Mouse (Mus musculus): ENCODE results near the gene Gna11.

Gene Gna11

DNA sequence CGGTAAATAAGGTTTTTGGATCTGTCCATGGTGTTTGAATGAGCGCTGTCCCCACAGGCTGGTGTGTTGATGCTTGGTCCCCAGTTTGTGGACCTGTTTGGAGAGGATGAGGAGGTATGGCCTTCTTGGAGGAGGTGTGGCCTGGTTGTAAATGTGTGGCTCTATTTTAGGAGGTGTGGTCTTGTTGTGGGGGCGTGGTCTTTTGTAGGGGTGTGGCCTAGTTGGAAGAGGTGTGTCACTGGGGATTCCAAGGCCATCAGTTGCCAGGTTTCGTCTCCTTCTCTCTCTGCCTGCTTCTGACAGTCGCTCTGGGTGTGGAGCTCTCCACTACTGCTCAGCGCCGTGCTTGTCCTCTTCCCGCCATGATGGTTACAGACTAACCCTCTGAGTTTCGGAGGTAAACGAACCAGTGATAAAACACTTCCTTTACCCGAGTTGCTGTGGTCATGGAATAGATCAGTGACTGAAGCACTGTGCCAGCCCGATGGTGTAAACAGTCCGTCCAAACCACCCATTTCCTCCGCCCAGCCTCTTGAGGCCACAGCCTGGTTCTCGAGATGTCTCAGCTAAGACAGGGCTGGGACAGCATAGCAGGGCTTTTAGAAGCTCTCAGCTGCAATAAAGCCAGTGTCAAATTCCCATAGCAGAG is 39.9 kb downstream of the Gna11 start:
- no peak for DNase-seq (ENCODE audit: low spot score)

DNA sequence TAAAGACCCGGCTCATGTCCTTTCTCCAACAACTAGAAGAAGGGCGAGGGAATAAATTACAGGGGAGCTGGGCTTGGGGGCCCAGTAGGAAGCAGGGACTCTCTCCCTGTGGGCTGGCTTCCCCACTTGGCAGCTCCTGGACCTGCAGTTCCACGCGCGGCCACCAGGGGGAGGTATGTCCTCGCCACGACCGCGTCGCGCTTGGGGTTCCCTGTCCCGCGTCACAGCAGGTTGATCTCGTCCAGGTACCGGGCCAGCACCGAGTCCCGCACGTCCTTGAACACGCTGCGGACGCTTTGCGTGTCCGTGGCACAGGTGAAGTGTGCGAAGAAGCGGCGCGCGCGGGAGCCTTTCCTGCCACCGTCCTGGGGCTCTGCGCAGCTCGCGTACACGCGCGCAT is 42.3 kb downstream of the Gna11 start:
- peak; percentile 96 for DNase-seq (ENCODE audit: low spot score)

DNA sequence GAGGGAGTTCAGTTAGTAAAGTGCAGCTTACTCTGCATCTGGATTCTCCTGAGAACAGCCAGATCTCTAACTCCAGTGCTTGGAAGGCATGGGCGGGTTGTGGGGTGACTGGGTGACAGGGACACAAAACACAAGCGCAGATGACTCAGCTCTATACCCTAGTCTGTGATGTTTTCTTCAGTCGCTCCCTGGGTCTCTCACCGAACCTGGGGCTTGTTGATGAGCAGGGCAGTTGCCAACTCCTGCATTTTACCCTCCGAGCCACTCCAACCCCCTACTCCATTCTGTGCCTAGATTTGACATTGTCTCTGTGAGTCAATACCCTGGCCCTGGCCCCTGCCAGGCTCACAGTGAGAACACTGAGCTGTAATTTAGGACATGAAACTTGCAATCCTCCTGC is 43.1 kb downstream of the Gna11 start:
- DNase-seq (ENCODE audit: low spot score), result no peak

DNA sequence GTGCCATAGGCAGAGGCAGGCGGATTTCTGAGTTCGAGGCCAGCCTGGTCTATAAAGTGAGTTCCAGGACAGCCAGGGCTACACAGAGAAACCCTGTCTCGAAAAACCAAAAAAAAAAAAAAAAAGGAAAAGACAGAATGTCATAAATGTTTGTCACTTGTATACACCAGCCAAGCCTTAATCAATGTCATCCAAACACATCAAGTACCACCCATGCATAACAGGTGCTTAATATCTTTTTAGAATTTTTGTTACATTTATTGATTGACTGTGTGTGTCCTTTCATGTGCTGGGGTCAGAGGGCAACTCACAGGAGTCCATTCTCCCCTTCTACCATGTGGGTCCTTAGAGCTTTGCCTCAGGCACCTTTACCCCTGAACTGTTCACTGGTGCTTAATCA is 45.0 kb downstream of the Gna11 start, which contains the start of gene S1pr4:
S1pr4 (minus strand) TSS at position 101 of the 400 bp plus-strand sequence.
- DNase-seq (ENCODE audit: low spot score), result no peak

DNA sequence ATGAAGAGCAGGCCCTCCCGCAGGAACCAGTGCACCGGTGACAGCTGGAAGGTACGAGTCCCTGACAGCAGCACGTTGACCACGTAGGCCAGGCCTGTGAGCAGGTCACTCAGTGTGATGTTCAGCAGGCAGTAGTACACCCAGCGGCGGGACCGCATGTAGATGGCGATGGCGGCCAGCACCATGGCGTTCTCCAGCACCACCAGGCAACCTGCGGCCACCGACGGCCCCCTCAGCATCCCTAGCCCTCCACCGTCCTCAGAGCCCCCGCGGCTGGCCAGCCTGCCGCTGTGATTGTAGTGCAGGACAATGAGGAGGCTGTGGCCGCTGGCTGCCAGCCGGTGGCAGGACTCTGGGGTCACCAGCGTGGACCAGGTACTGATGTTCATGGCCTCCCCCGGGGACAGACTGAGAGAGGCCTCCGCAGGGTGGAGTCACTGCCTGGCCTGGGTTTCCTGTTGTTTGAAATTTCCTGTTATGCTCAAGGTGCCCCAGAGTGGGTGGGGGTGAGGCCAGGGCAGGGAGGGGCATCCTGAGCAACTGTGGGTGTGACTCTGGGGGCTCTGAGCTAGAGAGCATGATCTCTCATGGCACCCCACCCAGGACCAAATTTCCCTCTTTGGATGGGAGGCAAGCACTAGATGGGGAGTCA is 45.6 kb downstream of the Gna11 start:
- no peak for DNase-seq (ENCODE audit: low spot score)

DNA sequence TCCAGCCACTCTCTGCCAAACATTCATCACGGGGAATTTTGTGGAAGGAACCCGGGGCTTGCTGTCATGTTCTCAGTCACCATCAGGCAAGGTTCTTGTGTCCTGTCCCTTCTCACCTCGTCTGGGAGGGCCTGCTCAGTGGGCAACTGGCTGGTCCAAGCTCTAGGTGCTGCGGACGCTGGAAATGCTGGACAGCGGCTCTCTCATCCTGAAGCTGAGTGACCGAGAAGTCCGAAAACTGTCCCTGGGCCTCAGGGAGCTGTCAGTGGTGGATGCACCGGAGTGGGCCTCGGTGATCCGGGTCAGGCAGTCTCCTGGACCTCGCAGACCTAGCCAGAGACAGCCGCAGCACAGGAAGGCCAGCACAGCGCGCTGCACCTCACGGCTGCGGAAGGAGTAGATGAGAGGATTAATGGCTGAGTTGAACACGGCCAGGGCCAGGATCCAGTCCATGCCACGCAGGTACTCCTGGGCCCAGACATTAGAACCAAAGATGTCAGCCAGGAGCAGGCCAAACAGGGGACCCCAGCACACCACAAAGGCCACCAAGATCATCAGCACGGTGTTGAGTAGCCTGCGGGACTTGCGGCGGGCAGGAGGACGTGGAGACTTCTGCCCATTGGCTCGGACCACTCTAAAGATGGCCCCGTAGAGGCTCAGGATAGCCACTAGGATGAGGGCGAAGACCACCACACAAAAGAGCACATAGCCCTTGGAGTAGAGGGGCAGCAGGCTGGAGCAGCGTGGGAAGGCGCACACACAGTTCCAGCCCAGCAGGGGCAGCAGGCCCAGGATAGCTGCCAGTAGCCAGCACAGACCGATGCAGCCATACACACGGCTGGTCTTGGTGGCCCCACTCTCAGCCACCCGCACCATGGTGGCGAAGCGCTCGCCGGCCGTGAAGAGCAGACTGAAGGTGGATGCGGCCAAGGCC is 46.4 kb downstream of the Gna11 start:
- DNase-seq (ENCODE audit: low spot score), result no peak

DNA sequence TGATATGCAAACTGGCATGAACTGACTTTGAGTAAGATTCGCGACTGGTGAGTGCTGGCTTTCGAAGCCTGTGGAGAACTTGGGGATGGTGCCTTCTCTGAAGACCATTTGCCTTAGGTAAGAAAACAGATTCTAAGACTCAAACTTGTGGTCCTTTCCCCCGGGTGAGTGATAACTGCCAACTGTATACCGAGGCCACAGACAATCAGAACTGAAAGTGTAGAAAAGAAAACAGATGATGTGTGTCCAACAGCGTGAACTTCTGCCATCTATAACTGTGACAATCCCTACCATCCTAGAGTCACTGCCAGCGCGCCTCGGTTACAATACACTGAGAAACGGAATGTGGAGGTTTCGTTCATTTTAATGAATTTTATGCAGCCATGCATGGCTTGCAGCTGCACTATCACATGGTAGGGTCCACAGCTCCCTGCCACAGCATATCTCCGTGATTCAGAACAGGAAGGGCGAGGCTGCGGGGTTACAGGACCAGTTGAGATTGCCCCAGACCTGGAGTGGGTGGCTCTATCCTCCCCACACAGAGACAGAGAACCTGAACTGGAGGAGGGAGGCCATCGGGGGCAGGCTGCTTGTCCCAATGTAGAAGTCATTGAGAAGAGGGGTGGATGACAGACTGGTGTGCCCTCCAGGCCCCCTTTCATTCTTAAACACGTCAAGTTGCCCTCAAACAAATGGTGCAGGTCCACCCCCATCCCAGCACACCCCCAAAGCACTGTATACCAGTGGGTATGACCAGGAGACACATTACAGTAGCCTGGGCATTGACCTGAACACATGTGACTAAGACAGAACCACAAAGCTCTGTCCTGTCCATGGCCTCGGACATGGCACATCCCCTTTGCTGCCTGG is 47.4 kb downstream of the Gna11 start:
- no peak for DNase-seq (ENCODE audit: low spot score)

DNA sequence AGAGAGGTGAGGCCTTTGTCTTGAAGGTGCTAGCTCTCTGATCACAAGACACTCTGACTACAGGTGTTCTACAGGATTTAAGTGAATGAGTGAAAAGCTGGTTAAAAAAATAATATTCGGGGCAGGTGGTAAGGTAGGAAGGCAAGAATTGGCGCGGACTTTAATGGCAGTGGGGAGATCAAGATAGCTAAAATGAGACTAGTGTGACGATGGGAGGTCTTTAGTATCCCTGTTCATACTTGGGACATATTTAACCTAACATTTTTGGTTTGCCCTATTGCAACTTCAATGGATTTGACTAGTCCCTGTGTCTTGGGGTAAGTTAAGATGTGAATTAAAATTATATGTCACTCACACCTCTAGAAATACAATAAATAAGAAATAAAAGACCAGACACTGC is 48.0 kb downstream of the Gna11 start:
- no peak for DNase-seq (ENCODE audit: low spot score)

DNA sequence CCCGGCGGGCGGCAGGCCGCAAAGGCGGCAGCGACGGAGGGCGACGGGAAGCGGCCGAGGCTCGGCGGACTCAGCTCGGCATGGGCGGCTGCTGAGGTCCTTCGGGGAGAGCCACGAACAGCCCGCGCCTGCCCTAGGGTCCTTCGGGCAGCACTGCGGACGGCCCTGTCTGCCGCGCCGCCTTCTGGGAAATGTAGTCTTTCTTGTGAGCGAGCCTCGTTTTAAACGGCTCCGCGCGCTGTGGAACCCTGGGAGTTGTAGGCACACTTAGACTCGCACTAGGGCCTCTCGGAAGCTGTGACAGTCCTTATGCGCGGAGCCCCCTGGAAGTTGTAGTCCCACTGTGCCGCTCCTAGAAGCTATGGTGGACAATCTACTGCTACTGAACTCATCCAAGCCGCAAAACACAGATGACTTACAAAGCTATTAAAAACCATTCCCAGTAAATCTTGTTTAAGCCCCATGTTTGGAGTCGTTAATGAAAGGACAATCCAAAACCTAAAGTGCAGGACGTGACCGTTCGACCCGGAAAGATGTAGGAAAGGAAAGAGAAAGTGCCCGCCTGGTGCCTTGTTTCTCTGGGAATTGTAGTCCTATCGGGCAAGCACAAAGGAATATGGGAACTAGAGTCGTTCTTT is 48.6 kb downstream of the Gna11 start, which contains the start of gene Ncln:
Ncln (minus strand) TSS at position 129 of the 638 bp plus-strand sequence.
- peak; percentile 98 for DNase-seq (ENCODE audit: low spot score)

DNA sequence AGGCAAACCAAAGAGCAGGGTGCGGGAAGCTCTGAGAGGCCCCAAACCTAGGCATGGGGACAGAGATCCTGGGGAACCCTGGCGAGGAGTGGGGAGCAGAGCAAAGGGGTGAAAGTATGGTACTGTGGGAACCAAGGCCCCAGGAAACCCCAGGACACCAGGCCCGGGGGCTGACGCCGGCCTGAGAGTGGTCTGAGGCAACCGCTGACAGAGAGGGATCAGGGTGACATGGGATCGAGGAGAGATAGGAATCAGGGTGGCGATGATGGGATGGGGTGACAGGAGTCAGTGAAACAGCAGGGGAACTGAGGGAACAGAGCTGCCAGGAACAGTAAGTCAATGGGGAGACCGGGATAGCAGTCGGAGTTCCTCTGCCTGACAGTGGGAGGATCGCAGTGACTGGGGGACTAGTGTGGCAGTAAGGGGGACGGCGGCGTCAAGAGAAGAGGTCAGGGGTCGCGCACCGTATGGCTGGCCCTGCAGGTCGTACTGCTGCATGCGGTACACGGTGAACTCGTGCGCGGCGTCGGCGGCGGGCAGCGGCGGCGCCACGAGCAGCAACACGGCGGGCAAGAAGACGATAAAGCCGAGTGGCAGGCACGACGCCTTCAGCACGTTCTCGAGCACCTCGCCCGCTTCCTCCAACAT is 49.2 kb downstream of the Gna11 start:
- DNase-seq (ENCODE audit: low spot score), result no peak

DNA sequence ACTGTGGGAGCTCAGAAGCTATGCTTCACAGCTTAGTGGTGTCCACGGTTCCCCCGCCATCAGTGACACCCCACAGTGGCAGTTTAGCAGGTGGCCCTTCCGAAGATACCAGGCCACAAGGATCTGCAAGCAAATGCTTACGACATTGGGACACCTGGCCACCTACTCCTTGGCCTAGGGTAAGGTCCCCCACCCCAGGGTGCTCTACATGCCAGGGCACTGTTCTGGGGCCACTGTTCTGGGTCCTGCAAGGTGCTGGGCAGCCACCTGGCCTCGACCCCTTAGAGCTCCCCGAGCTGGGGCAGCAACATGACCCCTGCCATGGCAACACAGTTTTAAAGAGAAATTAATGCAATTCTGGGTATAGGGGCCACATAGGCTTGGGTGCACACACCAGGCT is 49.8 kb downstream of the Gna11 start:
- no peak for DNase-seq (ENCODE audit: low spot score)

DNA sequence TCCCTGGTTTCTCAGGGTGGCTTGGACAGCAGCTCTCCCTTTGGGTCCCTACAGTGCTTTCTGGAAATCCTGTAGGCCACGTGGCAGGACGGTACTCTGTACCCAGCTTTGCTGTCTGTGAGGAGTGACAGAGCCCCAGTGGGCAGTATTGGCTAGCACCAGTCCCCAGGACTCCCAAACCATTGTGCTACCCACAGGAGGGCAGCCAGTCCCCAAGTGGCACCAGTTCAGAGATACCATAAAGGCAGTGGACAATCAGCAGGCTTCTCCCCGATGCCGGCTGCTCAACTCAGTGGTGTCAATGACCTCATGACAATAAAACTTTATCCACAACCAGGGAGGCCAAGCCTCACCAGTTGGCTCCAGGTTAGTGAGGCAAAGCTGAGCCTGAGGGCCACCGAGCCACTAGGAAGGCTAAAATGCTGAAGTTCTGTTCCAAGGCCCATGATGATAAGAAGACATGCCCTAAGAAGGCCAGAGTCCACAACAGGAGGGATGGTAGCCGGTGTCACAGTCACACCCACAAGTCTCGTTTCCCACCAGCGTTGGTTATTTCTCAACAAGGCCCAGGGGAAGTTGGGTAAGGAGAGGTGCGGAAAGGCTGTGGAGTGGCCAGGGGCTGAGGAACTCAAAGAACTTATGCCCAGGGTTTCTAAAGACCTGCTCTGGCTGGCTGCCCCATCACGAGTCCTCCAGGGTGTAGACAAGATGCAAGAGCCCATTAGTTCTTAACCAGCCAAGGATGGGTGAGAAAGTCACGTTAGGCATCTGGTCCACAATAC is 50.5 kb downstream of the Gna11 start:
- no peak for DNase-seq (ENCODE audit: low spot score)

DNA sequence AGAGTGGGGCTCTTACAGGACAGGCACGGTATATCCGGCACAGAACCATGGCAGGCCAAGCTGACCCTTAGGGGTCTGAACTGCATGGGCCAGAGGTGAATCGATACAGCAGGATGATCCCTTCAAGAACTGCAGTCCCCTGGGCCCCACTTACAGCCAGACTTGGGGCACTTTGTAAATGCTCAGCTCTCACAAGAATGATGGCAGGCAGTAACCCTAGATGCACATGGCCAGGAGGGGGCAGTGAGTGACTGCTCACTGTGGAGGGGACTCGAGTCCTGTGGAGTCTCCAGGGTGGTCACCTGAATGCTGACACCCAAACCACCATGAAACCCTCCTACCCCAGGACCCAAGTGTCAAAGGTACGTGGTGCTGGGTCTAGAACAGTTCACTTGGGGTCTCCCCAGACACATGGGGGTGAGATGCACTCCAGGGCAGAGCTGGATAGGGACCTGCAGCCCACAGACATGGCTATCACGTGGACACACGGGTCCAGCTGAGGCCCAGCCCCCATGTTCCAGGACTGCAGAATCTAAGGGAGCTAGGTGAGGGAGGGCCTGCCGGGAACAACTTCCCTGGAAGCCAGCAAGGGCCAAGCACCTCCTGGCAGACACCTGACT is 51.3 kb downstream of the Gna11 start:
- DNase-seq (ENCODE audit: low spot score), result no peak

DNA sequence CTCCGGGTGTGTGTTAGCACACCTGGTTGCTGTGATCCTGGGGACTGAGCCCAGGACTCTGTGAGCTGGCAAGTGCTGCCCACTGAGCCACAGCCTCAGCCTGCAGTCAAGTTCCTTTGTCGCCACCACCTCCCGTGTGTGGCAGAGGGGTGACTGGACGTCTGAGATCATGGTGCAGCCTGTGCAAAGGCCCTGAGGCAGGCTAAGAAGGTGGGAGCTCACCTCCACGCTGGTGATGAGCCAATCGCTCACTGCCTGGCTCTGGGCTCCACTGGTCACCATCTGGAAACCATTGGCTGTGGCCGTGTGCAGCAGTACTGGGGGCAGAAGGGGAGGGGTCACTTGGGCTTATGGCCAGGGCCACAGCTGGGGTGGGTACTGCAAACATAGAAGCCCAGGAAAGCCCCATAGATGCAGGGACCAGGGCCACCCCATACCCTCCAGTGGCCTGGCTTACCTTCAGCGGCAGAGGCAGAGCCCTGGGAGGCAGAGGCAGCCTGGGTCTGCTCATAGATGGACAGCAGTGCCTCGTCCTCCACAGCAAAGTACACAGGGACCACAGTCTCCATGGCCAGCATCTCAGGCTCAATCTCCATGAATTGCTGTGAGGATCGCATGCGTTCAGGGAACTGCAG is 52.3 kb downstream of the Gna11 start:
- DNase-seq (ENCODE audit: low spot score), result no peak

DNA sequence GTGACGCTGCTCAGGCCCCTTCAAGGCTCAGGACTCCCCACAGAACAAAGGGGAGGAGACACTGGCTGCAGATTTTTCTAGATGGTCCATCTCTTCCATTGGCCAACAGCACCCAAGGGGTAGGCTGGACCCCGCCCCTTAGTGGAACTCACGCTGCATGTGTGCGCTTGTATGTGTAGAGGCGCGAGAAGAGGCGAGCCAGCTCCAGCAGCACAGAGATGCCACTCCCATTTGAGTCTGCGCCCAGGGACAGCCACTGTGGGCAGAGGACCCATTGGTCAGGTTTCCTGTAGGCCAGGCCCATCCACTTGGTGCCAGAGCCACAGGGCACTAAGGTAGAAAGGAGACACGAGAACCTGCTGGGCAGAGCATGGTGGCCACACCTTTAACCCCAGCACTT is 54.0 kb downstream of the Gna11 start:
- DNase-seq (ENCODE audit: low spot score), result no peak

DNA sequence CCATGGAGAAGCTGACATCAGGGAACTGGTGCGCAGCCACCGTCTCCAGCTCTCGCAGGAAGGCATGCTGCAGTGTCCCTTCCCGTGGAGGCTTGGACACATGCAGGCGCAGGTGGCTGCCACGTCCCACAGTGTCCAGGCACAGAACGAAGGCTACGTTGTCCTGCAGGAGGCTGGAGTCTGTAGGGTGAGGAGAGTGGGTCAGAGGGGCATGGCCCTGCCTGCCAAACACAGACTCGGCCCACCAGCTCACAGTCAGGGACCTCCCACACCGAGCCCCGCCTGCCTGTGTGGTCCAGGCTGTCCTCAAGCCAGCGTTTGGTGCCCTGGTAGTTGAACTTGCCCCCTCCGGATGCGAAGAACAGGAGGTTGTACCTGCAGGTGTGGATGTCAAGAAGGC is 55.0 kb downstream of the Gna11 start:
- no peak for DNase-seq (ENCODE audit: low spot score)

DNA sequence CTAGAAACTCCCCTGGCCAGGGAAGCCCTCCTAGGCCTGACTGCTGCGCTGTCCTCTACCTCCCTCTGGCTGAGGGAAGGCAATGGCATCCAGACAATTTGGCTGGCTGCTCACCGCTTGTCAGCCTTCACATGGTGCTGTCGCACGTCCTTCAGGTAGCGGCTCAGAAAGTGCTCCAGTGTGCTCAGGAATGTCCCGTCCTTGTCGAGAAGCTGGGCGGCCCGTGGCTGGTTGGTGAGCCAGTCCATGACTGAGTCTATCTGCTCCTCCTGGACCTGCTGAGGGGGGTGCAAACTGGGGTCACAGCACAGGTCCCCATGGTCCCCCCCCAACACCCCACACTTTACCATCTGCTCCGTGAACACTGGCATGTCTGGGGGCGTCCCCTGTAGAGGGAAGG is 56.9 kb downstream of the Gna11 start:
- no peak for DNase-seq (ENCODE audit: low spot score)

DNA sequence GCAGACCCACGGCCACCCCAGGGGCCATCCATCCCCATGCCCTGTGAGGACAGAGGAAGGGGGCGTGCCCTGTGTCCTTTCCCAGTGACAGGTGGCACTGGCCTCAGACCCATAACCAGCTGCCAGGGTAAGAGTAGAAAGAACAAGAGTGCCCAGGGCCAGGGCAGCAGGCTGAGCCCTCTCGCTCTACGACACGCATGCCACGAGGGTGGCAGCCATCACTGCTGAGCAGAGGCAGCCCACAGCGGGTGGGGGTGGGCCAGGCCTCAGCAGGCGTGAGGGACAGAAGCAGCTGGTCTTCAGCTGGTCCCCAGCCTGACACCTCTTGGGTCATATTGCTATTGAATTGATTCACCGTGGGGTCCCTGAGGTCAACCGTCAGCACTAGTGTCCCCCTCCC is 58.5 kb downstream of the Gna11 start:
- DNase-seq (ENCODE audit: low spot score), result no peak

DNA sequence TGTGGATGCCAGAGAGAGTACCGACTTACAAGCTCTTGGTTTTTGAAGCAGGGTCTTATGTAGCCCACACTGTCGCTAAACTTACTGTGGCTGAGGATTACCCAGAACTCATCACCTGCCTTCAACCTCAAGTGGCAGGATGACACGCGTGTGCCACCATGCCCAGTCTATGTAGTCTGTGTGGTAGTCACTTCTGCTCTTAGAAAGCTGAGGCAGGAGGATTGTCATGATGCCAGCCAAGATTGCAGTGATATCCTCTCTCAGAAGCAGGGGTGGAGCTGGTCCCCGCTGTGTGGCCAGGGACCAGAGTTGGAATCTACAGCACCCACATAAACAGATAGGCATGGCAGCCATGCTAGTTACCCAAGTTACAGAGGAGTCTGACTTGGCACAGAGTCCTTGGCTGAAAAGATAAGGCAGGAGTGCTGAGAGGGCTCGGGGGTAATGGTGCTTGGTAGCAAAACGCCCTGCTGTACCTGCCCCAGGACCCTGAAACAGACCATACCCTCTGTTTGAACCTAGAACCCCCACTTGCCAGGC is 59.4 kb downstream of the Gna11 start:
- no peak for DNase-seq (ENCODE audit: low spot score)

All from testis, postnatal 10 days (tissue).